Mouse (Mus musculus): ENCODE data around the gene C130074G19Rik. TPM values are rescaled to one million over a fixed set of nuclear protein-coding genes. Genes with fewer than 3 reads are reported as not detected.

C130074G19Rik gene
- total and polyA plus RNA-seq, 2 experiments from 2014 or later: 1.1 to 4.2 TPM

DNA sequence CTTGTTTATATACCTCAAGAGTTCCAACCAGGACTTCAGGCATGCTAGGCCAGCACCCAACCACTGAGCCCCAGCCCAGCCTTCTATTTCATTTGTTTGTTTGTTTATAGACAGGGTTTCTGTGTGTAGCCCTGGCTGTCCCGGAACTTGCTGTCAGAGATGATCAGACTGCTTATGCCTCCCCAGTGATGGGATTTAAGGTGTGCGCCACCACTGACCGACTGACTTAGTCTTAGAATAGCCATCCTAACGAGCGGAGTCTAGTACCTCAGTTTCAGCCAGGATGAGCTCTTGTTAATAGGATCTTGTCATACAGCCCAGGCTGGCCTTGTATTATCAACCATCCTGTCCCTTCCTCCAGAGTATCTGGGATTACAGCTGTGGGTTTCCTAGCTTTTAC lies 1.8 kb downstream of the C130074G19Rik start:
- peaks cover 19% of the 10 kb centered on the region for H3K27me3 ChIP-seq (ENCODE audit: insufficient read depth, low read length)
- TF ChIP-seq CTCF (IDR thresholded peaks at IDR 0.05; ENCODE audit: low read depth): no peak
- no peak overlapping the region for H3K9ac ChIP-seq (replicated peaks; ENCODE audit: low read length)
- H3K36me3 ChIP-seq (ENCODE audit: insufficient read depth, low read length): no peaks in the 10 kb centered on the region
- no peaks in the 10 kb centered on the region for H3K9me3 ChIP-seq (ENCODE audit: low read length)
- no peak for ATAC-seq
- 92% methylated on average over 5 of the region's 5 CpGs for WGBS
- H3K4me3 ChIP-seq (ENCODE audit: low read length): no peak overlapping the region
- no peak for DNase-seq (ENCODE audit: low spot score)
- peak overlapping the region; percentile 63; the same call in 1 of the 2 replicates for H3K4me2 ChIP-seq (ENCODE audit: low read depth, low read length)
- H3K27ac ChIP-seq: no peak overlapping the region
- H3K4me1 ChIP-seq (ENCODE audit: insufficient read depth, low read length): no peaks in the 10 kb centered on the region

DNA sequence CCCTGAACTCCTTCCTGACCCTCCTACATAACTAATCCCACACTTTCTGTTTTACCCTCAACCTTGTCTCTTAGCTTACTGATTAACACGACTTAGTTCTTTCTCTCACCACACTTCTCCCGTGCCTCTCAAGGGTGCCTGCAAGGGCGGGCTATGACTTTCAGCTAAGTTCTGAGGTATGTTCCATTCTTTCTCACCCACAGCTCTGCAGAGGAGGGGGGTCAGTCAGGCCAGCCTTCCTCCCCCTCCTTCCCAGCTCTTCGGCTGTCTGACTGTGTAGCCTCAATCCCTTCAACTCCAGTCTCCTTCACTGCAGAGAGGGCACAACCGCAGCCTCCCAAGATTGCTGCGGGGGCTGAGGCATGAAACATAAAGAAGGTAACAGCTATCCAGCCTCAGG lies 4.2 kb downstream of the C130074G19Rik start:
- Histone ChIP-seq H3K4me1 (ENCODE audit: insufficient read depth, low read length) (no peaks in the 10 kb centered on the region), H3K4me3 (ENCODE audit: low read length) (no peak overlapping the region), H3K4me2 (ENCODE audit: low read depth, low read length) (no peak overlapping the region), H3K9ac (replicated peaks; ENCODE audit: low read length) (no peak overlapping the region), H3K27ac (no peak overlapping the region), H3K27me3 (ENCODE audit: insufficient read depth, low read length) (peaks cover 16% of the 10 kb centered on the region; the same call in 1 of the 2 replicates), H3K36me3 (ENCODE audit: insufficient read depth, low read length) (no peaks in the 10 kb centered on the region), H3K9me3 (ENCODE audit: low read length) (no peaks in the 10 kb centered on the region)
- DNase-seq (ENCODE audit: low spot score): no peak
- ATAC-seq: no peak
- no peak for TF ChIP-seq CTCF (IDR thresholded peaks at IDR 0.05; ENCODE audit: low read depth)
- 76% methylated on average over 6 of the region's 6 CpGs for WGBS

DNA sequence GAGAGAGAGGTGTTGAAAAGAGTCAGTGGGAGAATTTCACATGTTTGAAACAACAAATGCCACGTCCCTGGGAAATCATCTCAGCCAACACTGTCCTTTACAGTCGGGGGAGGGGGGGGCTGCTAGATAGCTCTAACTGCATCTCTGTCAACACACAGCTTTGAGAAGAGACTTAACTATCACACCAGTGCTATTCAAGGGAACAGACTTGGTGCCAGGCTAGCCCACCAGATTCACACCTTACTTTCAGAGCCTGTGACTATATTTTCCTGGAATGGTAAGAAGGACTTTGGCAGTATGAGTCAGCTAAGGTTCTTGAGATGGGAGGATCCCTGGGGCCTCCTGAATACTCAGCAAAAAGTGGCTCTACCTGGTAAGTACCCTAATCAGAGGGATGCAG lies 5.7 kb downstream of the C130074G19Rik start:
- no peak overlapping the region for H3K4me2 ChIP-seq (ENCODE audit: low read depth, low read length)
- DNase-seq (ENCODE audit: low spot score) (no peak), ATAC-seq (no peak)
- H3K9me3 ChIP-seq (ENCODE audit: low read length): no peaks in the 10 kb centered on the region
- 0 out of 2 replicates have a peak, but pooled peaks cover 4% of the 10 kb centered on the region for H3K27me3 ChIP-seq (ENCODE audit: insufficient read depth, low read length)
- H3K4me3 ChIP-seq (ENCODE audit: low read length): no peak overlapping the region
- TF ChIP-seq CTCF (IDR thresholded peaks at IDR 0.05; ENCODE audit: low read depth): no peak
- WGBS: 75% methylated on average over 2 of the region's 2 CpGs
- no peak overlapping the region for H3K27ac ChIP-seq
- no peaks in the 10 kb centered on the region for H3K4me1 ChIP-seq (ENCODE audit: insufficient read depth, low read length)
- H3K9ac ChIP-seq (replicated peaks; ENCODE audit: low read length): no peak overlapping the region
- H3K36me3 ChIP-seq (ENCODE audit: insufficient read depth, low read length): no peaks in the 10 kb centered on the region

DNA sequence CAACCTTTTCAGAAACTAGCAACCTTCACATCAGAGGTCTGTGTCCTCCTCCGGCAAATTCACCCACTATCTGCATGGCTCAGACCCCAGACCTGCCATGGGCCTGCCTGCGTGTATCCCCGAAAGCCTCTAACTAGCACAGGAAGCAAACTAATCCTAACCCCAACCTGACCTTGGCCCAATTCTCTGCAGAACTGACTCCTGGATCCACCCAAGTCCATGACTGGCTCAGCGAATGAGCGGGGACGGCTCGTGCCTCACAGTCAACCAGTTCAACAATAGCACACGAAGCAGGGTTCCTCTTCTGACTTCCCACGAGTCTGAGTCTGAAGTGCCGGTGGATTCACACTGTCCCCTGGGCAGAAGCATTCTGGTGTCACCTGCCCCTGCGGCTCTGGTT lies 9.1 kb downstream of the C130074G19Rik start:
- H3K9me3 ChIP-seq (ENCODE audit: low read length): no peaks in the 10 kb centered on the region
- no peak overlapping the region for H3K27ac ChIP-seq
- no peaks in the 10 kb centered on the region for H3K27me3 ChIP-seq (ENCODE audit: insufficient read depth, low read length)
- H3K4me3 ChIP-seq (ENCODE audit: low read length): no peak overlapping the region
- DNase-seq (ENCODE audit: low spot score) (no peak), ATAC-seq (no peak)
- no peak for TF ChIP-seq CTCF (IDR thresholded peaks at IDR 0.05; ENCODE audit: low read depth)
- 81% methylated on average over 11 of the region's 11 CpGs for WGBS
- no peak overlapping the region for H3K9ac ChIP-seq (replicated peaks; ENCODE audit: low read length)
- no peaks in the 10 kb centered on the region for H3K36me3 ChIP-seq (ENCODE audit: insufficient read depth, low read length)
- H3K4me2 ChIP-seq (ENCODE audit: low read depth, low read length): no peak overlapping the region
- H3K4me1 ChIP-seq (ENCODE audit: insufficient read depth, low read length): no peaks in the 10 kb centered on the region

GRCm38 (mm10) chr1:184872069-184872819 lies 10.8 kb downstream of the C130074G19Rik start:
- no peaks in the 10 kb centered on the region for H3K36me3 ChIP-seq (ENCODE audit: insufficient read depth, low read length)
- whole genome bisulfite sequencing: 78% methylated on average over 7 of the region's 7 CpGs
- no peak for TF ChIP-seq CTCF (IDR thresholded peaks at IDR 0.05; ENCODE audit: low read depth)
- ATAC-seq (no peak), DNase-seq (ENCODE audit: low spot score) (no peak)
- no peak overlapping the region for H3K27ac ChIP-seq
- H3K9me3 ChIP-seq (ENCODE audit: low read length): no peaks in the 10 kb centered on the region
- no peaks in the 10 kb centered on the region for H3K27me3 ChIP-seq (ENCODE audit: insufficient read depth, low read length)
- H3K9ac ChIP-seq (replicated peaks; ENCODE audit: low read length): no peak overlapping the region
- no peak overlapping the region for H3K4me2 ChIP-seq (ENCODE audit: low read depth, low read length)
- H3K4me1 ChIP-seq (ENCODE audit: insufficient read depth, low read length): no peaks in the 10 kb centered on the region
- H3K4me3 ChIP-seq (ENCODE audit: low read length): no peak overlapping the region

DNA sequence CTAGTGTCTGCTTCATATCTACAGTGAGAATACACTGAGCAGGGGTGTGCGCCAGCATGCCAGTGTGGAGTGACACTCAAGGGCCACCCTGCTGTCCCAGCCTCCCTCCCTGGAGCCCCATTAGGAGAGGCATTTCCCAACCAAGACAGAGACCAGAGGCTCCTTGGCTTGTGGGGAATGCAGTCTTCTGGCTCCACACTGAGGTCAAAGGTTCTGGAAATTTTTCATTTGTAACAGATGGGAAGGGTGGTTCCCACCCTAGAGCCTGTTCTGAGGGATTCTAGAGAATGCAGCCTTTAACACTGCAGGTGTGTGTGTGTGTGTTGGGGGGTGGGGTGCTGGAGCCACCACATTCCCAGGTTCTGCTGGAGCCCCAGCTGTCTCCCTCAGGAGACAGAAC lies 11.5 kb downstream of the C130074G19Rik start:
- no peaks in the 10 kb centered on the region for H3K27me3 ChIP-seq (ENCODE audit: insufficient read depth, low read length)
- no peak overlapping the region for H3K9ac ChIP-seq (replicated peaks; ENCODE audit: low read length)
- WGBS: 61% methylated on average over 1 of the region's 1 CpGs
- no peaks in the 10 kb centered on the region for H3K9me3 ChIP-seq (ENCODE audit: low read length)
- no peak for TF ChIP-seq CTCF (IDR thresholded peaks at IDR 0.05; ENCODE audit: low read depth)
- H3K27ac ChIP-seq: no peak overlapping the region
- no peak for DNase-seq (ENCODE audit: low spot score)
- H3K4me1 ChIP-seq (ENCODE audit: insufficient read depth, low read length): no peaks in the 10 kb centered on the region
- no peak for ATAC-seq
- no peak overlapping the region for H3K4me3 ChIP-seq (ENCODE audit: low read length)
- H3K4me2 ChIP-seq (ENCODE audit: low read depth, low read length): no peak overlapping the region
- H3K36me3 ChIP-seq (ENCODE audit: insufficient read depth, low read length): no peaks in the 10 kb centered on the region

DNA sequence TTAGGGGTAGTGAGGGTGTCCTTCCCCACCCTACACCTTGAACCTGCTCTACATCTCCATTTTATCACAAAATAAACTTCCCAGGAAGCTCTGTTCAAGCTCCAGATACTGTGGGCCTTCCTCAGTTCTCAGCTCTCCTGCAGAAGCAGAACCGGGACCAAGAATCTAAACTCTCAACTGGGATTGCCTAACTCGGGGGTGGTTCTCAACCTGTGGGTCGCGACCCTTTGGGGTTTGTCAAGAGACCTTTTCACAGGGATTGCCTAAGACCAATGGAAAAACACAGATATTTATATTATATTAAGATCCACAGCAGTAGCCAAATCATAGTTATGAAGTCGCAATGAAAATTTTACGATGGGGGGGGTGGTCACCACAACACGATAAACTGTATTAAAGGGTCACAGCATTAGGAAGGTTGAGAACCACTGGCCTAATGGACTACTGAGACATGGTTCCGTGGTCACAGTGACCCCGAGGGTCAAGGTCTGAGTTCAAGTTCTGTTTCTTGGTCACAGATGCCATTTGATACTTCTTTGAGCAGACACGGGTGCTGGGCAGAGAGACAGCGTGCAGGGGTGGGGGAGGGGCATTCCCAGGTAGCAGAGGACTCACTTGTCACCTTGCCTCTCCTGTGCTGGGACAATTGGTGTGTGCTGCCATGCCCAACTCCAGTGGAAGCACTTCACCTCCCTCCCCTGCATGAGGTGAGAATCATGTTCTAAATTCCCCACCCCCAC lies 12.2 kb downstream of the C130074G19Rik start:
- H3K4me3 ChIP-seq (ENCODE audit: low read length): no peak overlapping the region
- H3K36me3 ChIP-seq (ENCODE audit: insufficient read depth, low read length): no peaks in the 10 kb centered on the region
- no peak for DNase-seq (ENCODE audit: low spot score)
- WGBS: 83% methylated on average over 11 of the region's 11 CpGs
- H3K27ac ChIP-seq: no peak overlapping the region
- H3K9me3 ChIP-seq (ENCODE audit: low read length): no peaks in the 10 kb centered on the region
- no peaks in the 10 kb centered on the region for H3K4me1 ChIP-seq (ENCODE audit: insufficient read depth, low read length)
- no peak for ATAC-seq
- H3K4me2 ChIP-seq (ENCODE audit: low read depth, low read length): no peak overlapping the region
- no peak overlapping the region for H3K9ac ChIP-seq (replicated peaks; ENCODE audit: low read length)
- TF ChIP-seq CTCF (IDR thresholded peaks at IDR 0.05; ENCODE audit: low read depth): no peak
- H3K27me3 ChIP-seq (ENCODE audit: insufficient read depth, low read length): no peaks in the 10 kb centered on the region
